Mouse (Mus musculus) cerebellum, adult 2 months (tissue): ENCODE results near the gene Mc3r. TPM values are rescaled to one million over a fixed set of nuclear protein-coding genes. Genes with fewer than 3 reads are reported as not detected.

Experiments
- DNase-seq, 2 experiments: peaks; one replicate each; pipeline ENCODE4 v3.0.0; 2021
- H3K27ac ChIP-seq: fragments of 200-500 bp; 2 replicates; pipeline ENCODE4 v1.5.1; 2012; ENCODE audit warnings: low read length, control low read depth, inconsistent platforms; ENCODE audit not compliant: insufficient read depth
- H3K27me3 ChIP-seq: fragments of 200-500 bp; 2 replicates; pipeline ENCODE4 v1.6.1; 2012; ENCODE audit warnings: inconsistent platforms, mild to moderate bottlenecking, low read length, moderate library complexity; ENCODE audit not compliant: control insufficient read depth, insufficient read depth
- H3K4me1 ChIP-seq: fragments of 200-500 bp; 2 replicates; pipeline ENCODE4 v1.6.1; 2011; ENCODE audit warnings: low read length; ENCODE audit not compliant: control insufficient read depth, insufficient read depth
- H3K4me3 ChIP-seq: fragments of 200-500 bp; replicated peaks from 2 replicates; pipeline ENCODE3; 2011; ENCODE audit warnings: mild to moderate bottlenecking, low read depth, low read length, control low read depth; ENCODE audit not compliant: insufficient read depth
- CTCF ChIP-seq: fragments of 200-500 bp; IDR thresholded peaks from 2 replicates; pipeline ENCODE4 v1.5.1; 2011; ENCODE audit warnings: low read depth, mild to moderate bottlenecking, control low read depth, low read length, moderate library complexity, borderline replicate concordance; ENCODE audit not compliant: insufficient read depth
- POLR2A ChIP-seq: fragments of 200-500 bp; IDR thresholded peaks from 2 replicates; pipeline ENCODE4 v1.6.1; 2011; ENCODE audit warnings: low read length, control low read depth, borderline replicate concordance; ENCODE audit not compliant: insufficient read depth
- WGBS: fragments of 180-500 bp; shearing (Covaris S2); methylation state at CpG from one replicate; pipeline ENCODE4 v1.1.7; 2018; 5-methylcytosine and 5-hydroxymethylcytosine counted together
- polyA plus RNA-seq: library from polyadenylated mRNA; depleted of rRNA; stranded (reverse); fragments of >200 nt; gene quantifications from 2 replicates; pipeline ENCODE4 v1.2.3, GENCODE M21; 2012

The Mc3r gene
- polyA plus RNA-seq, 1 experiment: 0.18 TPM

DNA sequence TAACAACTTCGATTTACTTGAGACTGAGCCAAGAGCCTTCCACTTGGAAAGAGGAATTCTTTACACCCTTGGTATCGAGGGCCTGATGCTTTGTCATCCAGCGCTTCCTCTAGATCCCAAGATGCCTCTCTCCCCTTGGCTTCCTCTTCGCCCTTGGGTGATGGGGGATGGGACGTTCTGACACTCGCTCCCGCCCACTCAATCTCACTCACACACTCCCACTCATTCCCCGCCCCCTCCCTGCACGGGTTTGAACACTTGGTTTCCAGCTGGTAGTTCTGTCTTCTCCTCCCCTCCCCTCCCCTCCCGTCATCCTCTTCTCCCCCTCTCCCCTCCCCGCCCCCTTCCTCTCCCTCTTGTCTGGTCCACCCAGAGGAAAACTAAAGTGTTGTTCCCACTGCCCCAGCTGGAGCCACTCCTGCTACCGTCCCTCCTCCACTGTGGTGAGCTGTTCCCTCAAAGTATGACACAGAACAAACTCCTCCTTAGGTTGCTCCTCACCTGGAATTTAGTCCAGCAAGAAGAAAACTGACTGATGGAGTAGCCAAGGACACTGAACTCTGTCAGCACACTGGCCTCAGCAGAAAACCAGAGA lies 9.3 kb downstream of the Mc3r start:
- H3K27ac ChIP-seq: no peak overlapping the region
- WGBS: 33% methylated on average over 12 of the region's 12 CpGs
- H3K4me3 ChIP-seq: no peak overlapping the region
- H3K27me3 ChIP-seq: no peaks in the 10 kb centered on the region
- DNase-seq: no peak
- TF ChIP-seq CTCF (no peak), POLR2A (no peak)
- H3K4me1 ChIP-seq: no peaks in the 10 kb centered on the region

DNA sequence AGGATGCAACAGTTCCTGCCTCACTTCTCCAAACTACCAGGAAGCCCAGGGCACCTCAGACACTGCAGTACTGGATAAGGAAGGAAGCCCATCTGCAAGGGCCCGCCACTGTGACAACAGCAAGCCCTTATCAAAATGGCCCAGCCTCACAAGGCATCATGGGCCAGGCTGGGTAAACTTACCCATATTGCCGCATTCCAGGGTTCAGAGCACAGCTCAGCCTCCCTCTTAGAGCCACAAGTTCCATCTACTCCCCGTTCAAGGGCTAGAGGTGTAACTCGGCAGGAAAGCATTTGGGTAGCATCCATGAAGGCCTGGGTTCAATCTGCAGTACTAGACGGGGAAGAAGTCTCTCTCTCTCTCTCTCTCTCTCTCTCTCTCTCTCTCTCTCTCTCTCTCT lies 11.8 kb downstream of the Mc3r start:
- H3K4me3 ChIP-seq: no peak overlapping the region
- no peak for TF ChIP-seq POLR2A
- no peak for TF ChIP-seq CTCF
- no peak overlapping the region for H3K27ac ChIP-seq
- 88% methylated on average over 5 of the region's 5 CpGs for WGBS
- DNase-seq: no peak
- no peaks in the 10 kb centered on the region for H3K4me1 ChIP-seq
- no peaks in the 10 kb centered on the region for H3K27me3 ChIP-seq

DNA sequence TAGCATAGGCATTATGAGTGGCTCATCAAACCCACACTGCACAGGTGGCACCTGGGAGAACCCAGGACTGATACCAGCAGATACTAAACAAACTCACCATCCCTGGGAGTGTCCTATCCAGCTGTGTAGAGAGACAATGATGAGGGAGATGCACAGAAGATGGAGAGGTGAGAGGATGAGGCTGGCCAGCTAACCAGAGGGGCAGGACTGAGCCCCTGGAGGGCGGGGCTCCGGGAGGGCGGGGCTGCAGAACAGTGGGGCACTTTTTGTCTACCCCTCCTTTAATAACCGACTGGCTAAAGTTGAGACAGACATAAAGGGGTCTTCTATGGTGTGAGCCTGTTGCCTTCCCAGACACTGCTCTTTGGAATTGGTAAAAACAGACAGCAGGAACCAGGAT lies 13.1 kb downstream of the Mc3r start:
- no peak overlapping the region for H3K4me3 ChIP-seq
- no peaks in the 10 kb centered on the region for H3K27me3 ChIP-seq
- no peak for TF ChIP-seq POLR2A
- TF ChIP-seq CTCF: no peak
- WGBS: 73% methylated on average over 4 of the region's 4 CpGs
- no peaks in the 10 kb centered on the region for H3K4me1 ChIP-seq
- DNase-seq: no peak
- H3K27ac ChIP-seq: no peak overlapping the region

DNA sequence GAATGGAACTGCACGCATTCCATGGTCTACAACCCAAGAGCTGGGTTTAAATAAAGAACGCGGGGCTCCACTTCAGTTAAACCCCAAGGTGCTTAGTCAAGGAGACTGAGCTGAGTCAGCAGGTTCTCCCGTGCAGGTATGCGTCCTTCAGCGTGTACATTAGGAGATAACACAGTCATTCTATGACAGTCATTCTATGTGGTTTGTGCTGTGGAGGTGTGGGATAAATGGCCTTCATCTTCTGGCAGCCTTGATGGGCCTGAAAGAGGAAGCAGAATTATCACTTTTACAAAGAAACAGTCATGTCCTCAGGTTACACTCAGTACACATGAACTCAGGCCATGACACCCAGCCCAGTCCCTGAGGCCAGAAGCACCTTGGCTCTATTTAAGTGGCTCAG lies 14.9 kb downstream of the Mc3r start:
- Histone ChIP-seq H3K27ac (no peak overlapping the region), H3K4me3 (no peak overlapping the region), H3K4me1 (no peaks in the 10 kb centered on the region), H3K27me3 (no peaks in the 10 kb centered on the region)
- no peak for DNase-seq
- WGBS: 95% methylated on average over 6 of the region's 6 CpGs
- TF ChIP-seq POLR2A (no peak), CTCF (no peak)

DNA sequence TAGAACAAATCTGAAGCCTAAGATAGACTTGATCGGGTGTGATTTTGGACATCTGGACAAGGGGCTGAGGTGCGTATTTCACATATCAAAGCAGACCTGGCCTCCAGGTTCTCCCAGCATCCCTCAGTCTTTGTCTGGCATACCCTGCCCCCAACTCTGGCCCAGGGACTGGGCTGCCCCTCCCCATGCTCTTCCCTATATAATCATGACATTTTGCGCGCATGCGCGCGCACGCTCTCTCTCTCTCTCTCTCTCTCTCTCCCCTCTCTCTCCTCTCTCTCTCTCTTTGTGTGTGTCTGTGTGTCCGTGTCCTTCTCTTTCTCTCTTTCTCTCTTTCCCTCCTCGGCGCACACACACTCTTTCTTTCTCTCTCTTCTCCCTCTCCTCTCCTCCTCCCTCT lies 21.6 kb downstream of the Mc3r start:
- no peak for TF ChIP-seq CTCF
- TF ChIP-seq POLR2A: no peak
- no peaks in the 10 kb centered on the region for H3K4me1 ChIP-seq
- no peak overlapping the region for H3K27ac ChIP-seq
- H3K4me3 ChIP-seq: no peak overlapping the region
- H3K27me3 ChIP-seq: no peaks in the 10 kb centered on the region
- WGBS: 81% methylated on average over 11 of the region's 11 CpGs
- no peak for DNase-seq

DNA sequence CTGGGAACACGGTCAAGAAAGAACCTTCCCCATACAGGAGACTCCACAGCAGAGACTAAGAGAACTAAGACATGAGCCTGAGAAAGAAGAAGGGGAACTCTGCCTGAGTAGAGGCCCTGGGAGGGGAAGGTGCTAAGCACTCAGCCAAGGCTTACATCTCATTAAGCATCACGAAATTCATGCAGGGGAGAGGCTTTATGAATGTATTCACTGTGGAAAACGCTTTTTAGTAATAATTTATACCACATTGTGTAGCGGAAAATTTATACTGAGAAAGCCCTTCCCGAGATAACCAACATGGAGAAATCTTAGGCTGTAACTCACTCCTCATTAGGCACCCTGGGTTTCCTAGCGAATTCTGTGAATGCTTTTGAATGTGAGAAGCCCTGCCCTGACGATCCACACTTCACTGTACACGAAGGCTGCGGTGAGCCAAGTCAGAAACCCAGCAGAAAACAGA lies 22.2 kb downstream of the Mc3r start:
- no peak overlapping the region for H3K27ac ChIP-seq
- no peaks in the 10 kb centered on the region for H3K4me1 ChIP-seq
- WGBS: 22% methylated on average over 9 of the region's 9 CpGs
- no peak for DNase-seq
- H3K27me3 ChIP-seq: no peaks in the 10 kb centered on the region
- no peak for TF ChIP-seq CTCF
- no peak for TF ChIP-seq POLR2A
- no peak overlapping the region for H3K4me3 ChIP-seq

DNA sequence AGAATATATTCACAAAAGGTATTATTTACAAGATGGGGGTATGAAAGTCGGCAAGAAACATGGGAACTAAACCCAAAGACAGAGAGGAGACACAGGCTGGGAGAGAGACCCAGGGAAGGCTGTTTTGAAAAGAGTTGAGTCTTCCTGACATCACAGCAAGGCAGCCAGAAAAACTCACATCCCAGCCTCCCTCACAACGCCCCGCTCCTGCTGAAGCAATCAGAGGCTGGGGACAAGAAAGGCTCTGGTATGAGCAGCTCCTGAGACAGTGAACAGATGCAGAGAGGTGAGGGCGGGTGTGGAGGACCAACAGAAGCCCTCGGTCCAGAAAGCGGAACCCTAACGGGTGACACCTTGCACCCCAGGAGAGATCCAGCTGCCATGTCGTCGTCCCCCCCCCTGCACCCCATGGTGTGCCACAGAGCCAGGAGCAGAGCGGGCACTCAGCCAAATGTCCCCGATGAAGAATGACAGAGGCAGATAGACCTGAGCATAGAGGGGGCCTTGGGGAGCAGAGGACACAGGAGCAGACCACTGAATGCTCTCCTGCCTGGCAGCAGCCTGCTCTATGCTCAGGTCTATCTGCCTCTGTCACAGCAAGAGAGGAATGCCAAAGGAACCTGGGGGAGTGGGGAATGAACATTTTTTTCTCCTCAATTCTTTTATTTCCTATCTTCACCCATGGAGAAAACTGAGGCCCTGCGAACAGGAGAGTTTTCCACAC lies 22.8 kb downstream of the Mc3r start:
- no peak for DNase-seq
- Histone ChIP-seq H3K4me1 (no peaks in the 10 kb centered on the region), H3K4me3 (no peak overlapping the region), H3K27me3 (no peaks in the 10 kb centered on the region), H3K27ac (no peak overlapping the region)
- no peak for TF ChIP-seq CTCF
- TF ChIP-seq POLR2A: no peak
- 32% methylated on average over 12 of the region's 12 CpGs for WGBS

DNA sequence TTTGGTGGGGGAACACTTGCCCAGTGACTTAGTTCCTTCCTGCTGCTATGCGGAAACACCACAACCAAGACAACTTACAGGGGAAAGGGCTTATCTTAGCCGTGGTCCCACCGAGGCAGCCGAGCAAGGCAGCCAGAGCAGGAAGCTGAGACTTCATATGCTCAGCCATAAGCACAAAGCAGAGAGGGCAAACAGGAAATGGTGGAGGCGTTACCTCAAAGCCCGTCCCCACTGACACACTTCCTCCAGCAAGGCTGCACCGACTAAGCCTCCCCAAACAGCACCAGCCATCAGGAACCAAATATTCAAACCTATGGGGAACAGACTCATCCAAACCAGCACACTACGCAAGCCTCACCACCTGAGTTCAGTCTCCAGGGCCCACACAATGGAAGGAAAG lies 26.4 kb downstream of the Mc3r start:
- TF ChIP-seq POLR2A: no peak
- no peak for TF ChIP-seq CTCF
- Histone ChIP-seq H3K27me3 (no peaks in the 10 kb centered on the region), H3K4me1 (no peaks in the 10 kb centered on the region), H3K27ac (no peak overlapping the region), H3K4me3 (no peak overlapping the region)
- DNase-seq: no peak
- 91% methylated on average over 8 of the region's 8 CpGs for WGBS
